ENCODE assay signal across 8 mouse cellular contexts in genomic region chr4:150964635-150965554, GRCm38 (mm10). TPM values are rescaled to one million over a fixed set of nuclear protein-coding genes. Genes with fewer than 3 reads are reported as not detected.
DNase-seq lines count a peak whose midpoint lies in the region; ATAC-seq and TF ChIP-seq lines count a peak whose summit lies in the region.

No protein-coding gene starts in this region.

- peak; percentile 75 for DNase-seq in forebrain, embryonic 10.5 days (ENCODE audit: extremely low spot score, low spot score)
- DNase-seq in embryonic facial prominence, embryonic 11.5 days (ENCODE audit: low spot score) = peak; percentile 92
- DNase-seq in heart, adult 8-10 months (ENCODE audit: low spot score) = peak; percentile 87
- peak; percentile 76 to 94 for DNase-seq in kidney, adult 8-10 months
- DNase-seq in spleen, adult 2 months (ENCODE audit: low read depth in 1 of 2, low spot score in 2 of 2) = peak; percentile 67 to 78

- 17% methylated on average over 25 of the region's 25 CpGs for WGBS in forebrain, embryonic 10.5 days
- 13% methylated on average over 25 of the region's 25 CpGs for WGBS in forebrain, embryonic 15.5 days
- 12% methylated on average over 25 of the region's 25 CpGs for WGBS in embryonic facial prominence, embryonic 11.5 days
- WGBS in limb, embryonic 13.5 days = 13% methylated on average over 25 of the region's 25 CpGs
- WGBS in midbrain, embryonic 15.5 days = 17% methylated on average over 25 of the region's 25 CpGs
- 5% methylated on average over 25 of the region's 25 CpGs for WGBS in spleen, adult 2 months

- H3K27me3 ChIP-seq in forebrain, embryonic 10.5 days (ENCODE audit: poor library complexity, severe bottlenecking) = no peaks in the 10 kb centered on the region
- H3K27me3 ChIP-seq in forebrain, embryonic 15.5 days = no peaks in the 10 kb centered on the region
- H3K27me3 ChIP-seq in embryonic facial prominence, embryonic 11.5 days (ENCODE audit: control insufficient read depth, insufficient read depth, low read length) = no peaks in the 10 kb centered on the region
- 0 out of 2 replicates have a peak, but pooled peaks cover 5% of the 10 kb centered on the region for H3K27me3 ChIP-seq in limb, embryonic 13.5 days
- H3K27me3 ChIP-seq in midbrain, embryonic 15.5 days (replicated peaks) = no peaks in the 10 kb centered on the region; the same call in 1 of the 2 replicates
- no peaks in the 10 kb centered on the region for H3K27me3 ChIP-seq in spleen, adult 2 months (ENCODE audit: control insufficient read depth, insufficient read depth, low read length)

- peaks cover 5% of the 10 kb centered on the region for H3K4me1 ChIP-seq in forebrain, embryonic 10.5 days
- 0 out of 2 replicates have a peak, but pooled peaks cover 6% of the 10 kb centered on the region for H3K4me1 ChIP-seq in forebrain, embryonic 15.5 days
- no peaks in the 10 kb centered on the region for H3K4me1 ChIP-seq in embryonic facial prominence, embryonic 11.5 days (ENCODE audit: control insufficient read depth, insufficient read depth, low read length)
- 0 out of 2 replicates have a peak, but pooled peaks cover 5% of the 10 kb centered on the region for H3K4me1 ChIP-seq in limb, embryonic 13.5 days
- H3K4me1 ChIP-seq in midbrain, embryonic 15.5 days = 0 out of 2 replicates have a peak, but pooled peaks cover 6% of the 10 kb centered on the region
- H3K4me1 ChIP-seq in spleen, adult 2 months (ENCODE audit: control insufficient read depth, insufficient read depth, insufficient read length) = no peaks in the 10 kb centered on the region

- H3K4me2 ChIP-seq in forebrain, embryonic 15.5 days (replicated peaks) = no peak overlapping the region
- H3K4me2 ChIP-seq in embryonic facial prominence, embryonic 11.5 days (ENCODE audit: low read depth, low read length) = peak overlapping the region; percentile 13; the same call in 1 of the 2 replicates
- peak overlapping the region; percentile 54 for H3K4me2 ChIP-seq in limb, embryonic 13.5 days (replicated peaks)
- H3K4me2 ChIP-seq in midbrain, embryonic 15.5 days = peak overlapping the region; percentile 31

- no peak overlapping the region for H3K27ac ChIP-seq in forebrain, embryonic 10.5 days
- no peak overlapping the region for H3K27ac ChIP-seq in forebrain, embryonic 15.5 days (replicated peaks)
- H3K27ac ChIP-seq in embryonic facial prominence, embryonic 11.5 days (replicated peaks; ENCODE audit: low read depth, low read length) = no peak overlapping the region
- H3K27ac ChIP-seq in limb, embryonic 13.5 days = no peak overlapping the region
- H3K27ac ChIP-seq in midbrain, embryonic 15.5 days = no peak overlapping the region
- H3K27ac ChIP-seq in spleen, adult 2 months (ENCODE audit: insufficient read depth, low read length) = peak overlapping the region; percentile 13; the same call in 1 of the 2 replicates

- no peaks in the 10 kb centered on the region for H3K9me3 ChIP-seq in forebrain, embryonic 10.5 days
- no peaks in the 10 kb centered on the region for H3K9me3 ChIP-seq in forebrain, embryonic 15.5 days
- H3K9me3 ChIP-seq in embryonic facial prominence, embryonic 11.5 days (replicated peaks; ENCODE audit: control insufficient read depth, low read length) = no peaks in the 10 kb centered on the region
- H3K9me3 ChIP-seq in limb, embryonic 13.5 days = no peaks in the 10 kb centered on the region
- H3K9me3 ChIP-seq in midbrain, embryonic 15.5 days = no peaks in the 10 kb centered on the region

- no peaks in the 10 kb centered on the region for H3K36me3 ChIP-seq in forebrain, embryonic 10.5 days (replicated peaks)
- H3K36me3 ChIP-seq in forebrain, embryonic 15.5 days = no peaks in the 10 kb centered on the region
- no peaks in the 10 kb centered on the region for H3K36me3 ChIP-seq in embryonic facial prominence, embryonic 11.5 days (replicated peaks; ENCODE audit: control insufficient read depth, insufficient read depth, low read depth, low read length)
- no peaks in the 10 kb centered on the region for H3K36me3 ChIP-seq in limb, embryonic 13.5 days
- H3K36me3 ChIP-seq in midbrain, embryonic 15.5 days (replicated peaks) = no peaks in the 10 kb centered on the region
- no peaks in the 10 kb centered on the region for H3K36me3 ChIP-seq in spleen, adult 2 months (ENCODE audit: control insufficient read depth, insufficient read depth, low read length)

- TF ChIP-seq POLR2A in spleen, adult 2 months (IDR thresholded peaks at IDR 0.05; ENCODE audit: low read depth, low read length) = no peak

- ATAC-seq in forebrain, embryonic 15.5 days (replicated peaks) = no peak
- ATAC-seq in embryonic facial prominence, embryonic 11.5 days (replicated peaks; ENCODE audit: insufficient number of reproducible peaks, low FRiP score, low TSS enrichment, low read depth) = peak; percentile 41; the same call in 1 of the 2 replicates
- ATAC-seq in limb, embryonic 13.5 days (ENCODE audit: low FRiP score, low read depth) = peak; percentile 40; the same call in 1 of the 2 replicates
- no peak for ATAC-seq in midbrain, embryonic 15.5 days (replicated peaks)

- peak; percentile 67; the same call in 1 of the 2 replicates for TF ChIP-seq CTCF in spleen, adult 2 months (IDR thresholded peaks at IDR 0.05; ENCODE audit: extremely low read depth, insufficient read depth, insufficient read length, insufficient replicate concordance)

- H3K4me3 ChIP-seq in forebrain, embryonic 10.5 days = peak overlapping the region; percentile 31
- H3K4me3 ChIP-seq in forebrain, embryonic 15.5 days = no peak overlapping the region
- H3K4me3 ChIP-seq in embryonic facial prominence, embryonic 11.5 days (ENCODE audit: low read depth, low read length) = no peak overlapping the region
- peak overlapping the region; percentile 17 for H3K4me3 ChIP-seq in limb, embryonic 13.5 days
- H3K4me3 ChIP-seq in midbrain, embryonic 15.5 days = no peak overlapping the region
- H3K4me3 ChIP-seq in spleen, adult 2 months (ENCODE audit: extremely low read depth, insufficient read depth, insufficient read length) = peak overlapping the region; percentile 26; the same call in 1 of the 2 replicates

- no peak overlapping the region for H3K9ac ChIP-seq in forebrain, embryonic 15.5 days (replicated peaks)
- H3K9ac ChIP-seq in embryonic facial prominence, embryonic 11.5 days (replicated peaks; ENCODE audit: low read length) = no peak overlapping the region
- no peak overlapping the region for H3K9ac ChIP-seq in limb, embryonic 13.5 days
- no peak overlapping the region for H3K9ac ChIP-seq in midbrain, embryonic 15.5 days

RNA-seq across cellular contexts. Expression of gene Uts2, which starts 32.0 kb away (rescaled TPM):
- polyA plus RNA-seq in forebrain, embryonic 10.5 days (2016; fragmentation: Nextera tagmentation; extraction: Ambion mirVana) = not detected in 2 replicates
- not detected in 2 replicates for polyA plus RNA-seq in forebrain, embryonic 15.5 days (2015; fragmentation: Nextera tagmentation; extraction: Ambion mirVana)
- polyA plus RNA-seq in embryonic facial prominence, embryonic 11.5 days (2014; fragmentation: Nextera tagmentation; extraction: Ambion mirVana) = not detected in 2 replicates
- total RNA-seq in heart, adult 8-10 months (2022) = not detected
- polyA plus RNA-seq in limb, embryonic 13.5 days (2015; fragmentation: Nextera tagmentation; extraction: Ambion mirVana) = not detected in 2 replicates
- not detected in 2 replicates for polyA plus RNA-seq in midbrain, embryonic 15.5 days (2015; fragmentation: Nextera tagmentation; extraction: Ambion mirVana)
- polyA plus RNA-seq in spleen, adult 2 months (2012; rRNA removed) = not detected in 2 replicates

RNA-seq across cellular contexts. Expression of gene Tnfrsf9, which starts 50.5 kb away (rescaled TPM):
- polyA plus RNA-seq in forebrain, embryonic 10.5 days (2016; fragmentation: Nextera tagmentation; extraction: Ambion mirVana) = 0.32 and 0.49 TPM in 2 replicates
- polyA plus RNA-seq in forebrain, embryonic 15.5 days (2015; fragmentation: Nextera tagmentation; extraction: Ambion mirVana) = 0.19 and 0.29 TPM in 2 replicates
- 0.24 and 0.36 TPM in 2 replicates for polyA plus RNA-seq in embryonic facial prominence, embryonic 11.5 days (2014; fragmentation: Nextera tagmentation; extraction: Ambion mirVana)
- under 1 TPM; 0.12 to 0.29 (median 0.22) TPM for total RNA-seq in heart, adult 8-10 months (2022)
- polyA plus RNA-seq in limb, embryonic 13.5 days (2015; fragmentation: Nextera tagmentation; extraction: Ambion mirVana) = 0.40 and 0.51 TPM in 2 replicates
- polyA plus RNA-seq in midbrain, embryonic 15.5 days (2015; fragmentation: Nextera tagmentation; extraction: Ambion mirVana) = 0.30 and 0.36 TPM in 2 replicates
- polyA plus RNA-seq in spleen, adult 2 months (2012; rRNA removed) = 2.2 and 4.0 TPM in 2 replicates

RNA-seq across cellular contexts. Expression of gene Park7, which starts 50.7 kb away (rescaled TPM):
- 497 and 502 TPM in 2 replicates for polyA plus RNA-seq in forebrain, embryonic 10.5 days (2016; fragmentation: Nextera tagmentation; extraction: Ambion mirVana)
- 381 and 388 TPM in 2 replicates for polyA plus RNA-seq in forebrain, embryonic 15.5 days (2015; fragmentation: Nextera tagmentation; extraction: Ambion mirVana)
- polyA plus RNA-seq in embryonic facial prominence, embryonic 11.5 days (2014; fragmentation: Nextera tagmentation; extraction: Ambion mirVana) = 443 and 467 TPM in 2 replicates
- total RNA-seq in heart, adult 8-10 months (2022) = 100 to 1,000 TPM; 275 to 312 (median 290) TPM
- 411 and 442 TPM in 2 replicates for polyA plus RNA-seq in limb, embryonic 13.5 days (2015; fragmentation: Nextera tagmentation; extraction: Ambion mirVana)
- 365 and 370 TPM in 2 replicates for polyA plus RNA-seq in midbrain, embryonic 15.5 days (2015; fragmentation: Nextera tagmentation; extraction: Ambion mirVana)
- polyA plus RNA-seq in spleen, adult 2 months (2012; rRNA removed) = 51.4 and 56.9 TPM in 2 replicates

Comparison
In these comparisons a context has a peak if more than half of its experiments do, and no peak if none do; other contexts are left out.
1. H3K4me3 ChIP-seq: peak in forebrain, embryonic 10.5 days (single experiment), limb, embryonic 13.5 days (single experiment) and spleen, adult 2 months (single experiment); none in forebrain, embryonic 15.5 days (single experiment), embryonic facial prominence, embryonic 11.5 days (single experiment) and midbrain, embryonic 15.5 days (single experiment).
2. ATAC-seq: peak in embryonic facial prominence, embryonic 11.5 days (single experiment) and limb, embryonic 13.5 days (single experiment); none in forebrain, embryonic 15.5 days (single experiment) and midbrain, embryonic 15.5 days (single experiment).
3. Peak in every context shown above with its lines, with median percentiles within 50 percentile points of each other: DNase-seq.